8 mouse cellular contexts compared by ENCODE assay signal in the genomic region with DNA sequence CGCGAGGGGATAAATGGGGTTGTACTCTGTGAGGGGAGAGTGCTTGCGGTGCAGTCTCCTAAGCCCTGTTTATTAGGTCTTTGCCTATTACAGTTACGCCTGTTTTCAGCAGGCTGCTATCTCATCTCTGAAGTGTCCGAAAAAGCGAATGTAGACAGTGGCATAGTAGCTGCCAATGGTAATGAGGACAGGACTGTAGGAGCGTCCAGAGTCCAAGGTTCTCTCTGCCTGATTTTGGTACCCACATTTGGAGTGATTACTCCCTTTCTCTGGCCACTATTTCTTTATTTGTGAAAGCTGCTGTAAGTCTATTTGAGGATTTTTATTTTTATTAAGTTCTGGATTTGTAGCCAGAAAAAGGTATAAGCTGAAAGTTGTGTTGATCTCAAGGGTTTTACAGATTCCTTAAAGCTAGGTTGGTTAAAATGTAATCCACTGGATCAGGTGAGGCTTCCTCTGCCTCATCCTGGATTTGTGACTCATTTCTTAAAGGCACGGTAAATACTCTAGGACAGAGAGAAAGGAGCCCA. TPM values are rescaled to one million over a fixed set of nuclear protein-coding genes. Genes with fewer than 3 reads are reported as not detected.
A peak's percentile ranks its signal among the peaks of the same experiment; 100 is the strongest.
DNase-seq lines count a peak whose midpoint lies in the region; ATAC-seq and TF ChIP-seq lines count a peak whose summit lies in the region.

Gene Psmd5, minus strand, starts transcription at position 153 of the 530 bp plus-strand sequence.

- no peaks in the 10 kb centered on the region for H3K9me3 ChIP-seq in MEL (replicated peaks; ENCODE audit: insufficient read depth, low read length)
- no peaks in the 10 kb centered on the region for H3K9me3 ChIP-seq in forebrain, embryonic 14.5 days (replicated peaks; ENCODE audit: control insufficient read depth, low read length)
- no peaks in the 10 kb centered on the region for H3K9me3 ChIP-seq in hindbrain, embryonic 13.5 days

- TF ChIP-seq CTCF in C2C12 (IDR thresholded peaks at IDR 0.05; ENCODE audit: control insufficient read depth, insufficient read depth, insufficient read length) (no peak), MEL (IDR thresholded peaks at IDR 0.05 in 2 of 3, conservative IDR thresholded peaks at IDR 0.05 in 1 of 3; ENCODE audit: control insufficient read depth in 1 of 3, insufficient read depth in 1 of 3, low read depth in 2 of 3, low read length in 3 of 3, poor library complexity in 1 of 3, severe bottlenecking in 1 of 3) (no peak)

- intact Hi-C loops in left cerebral cortex, postnatal 36 days (cut with DNase I): no loop called here

- no peak for ATAC-seq in forebrain, embryonic 14.5 days
- no peak for ATAC-seq in hindbrain, embryonic 13.5 days (ENCODE audit: low FRiP score)

- H3K4me1 ChIP-seq in MEL (ENCODE audit: control insufficient read depth in 1 of 2, insufficient read depth in 2 of 2, low read length in 2 of 2): peaks cover 5 to 8% of the 10 kb centered on the region in 2 experiments; a peak in 3 of 4 replicates
- H3K4me1 ChIP-seq in forebrain, embryonic 14.5 days (ENCODE audit: control insufficient read depth, insufficient read depth, low read length): peaks cover 4% of the 10 kb centered on the region; the same call in 1 of the 2 replicates
- H3K4me1 ChIP-seq in hindbrain, embryonic 13.5 days (replicated peaks): peaks cover 13% of the 10 kb centered on the region

- TF ChIP-seq POLR2A in MEL (IDR thresholded peaks at IDR 0.05; ENCODE audit: control insufficient read depth in 1 of 2, insufficient read depth in 1 of 2, low read depth in 1 of 2, low read length in 2 of 2, poor library complexity in 1 of 2): no peak

- peaks cover 18% of the 10 kb centered on the region for H3K79me2 ChIP-seq in C2C12 (ENCODE audit: control insufficient read depth, insufficient read depth)
- peaks cover 13% of the 10 kb centered on the region for H3K79me2 ChIP-seq in MEL (ENCODE audit: control insufficient read depth, insufficient read depth, low read length, poor library complexity)

- DNase-seq in MEL (ENCODE audit: low read depth, low spot score): no peak
- DNase-seq in forebrain, embryonic 14.5 days (ENCODE audit: low spot score): no peak
- DNase-seq in left cerebral cortex, postnatal 36 days (ENCODE audit: low spot score in 2 of 2): no peak
- peak; percentile 24 for DNase-seq in neural tube, embryonic 10.5 days (ENCODE audit: extremely low spot score, low spot score)
- no peak for DNase-seq in ovary, postnatal 14 days (ENCODE audit: low spot score)
- no peak for DNase-seq in cerebellum, postnatal 25 days

- H3K27me3 ChIP-seq in C2C12 (ENCODE audit: control insufficient read depth, insufficient read depth, insufficient read length): peaks cover 37% of the 10 kb centered on the region
- no peaks in the 10 kb centered on the region for H3K27me3 ChIP-seq in MEL (ENCODE audit: control insufficient read depth in 1 of 2, insufficient read depth in 2 of 2, low read length in 2 of 2)
- H3K27me3 ChIP-seq in forebrain, embryonic 14.5 days (replicated peaks; ENCODE audit: control insufficient read depth, insufficient read depth, low read length): peaks cover 19% of the 10 kb centered on the region
- H3K27me3 ChIP-seq in hindbrain, embryonic 13.5 days: peaks cover 51% of the 10 kb centered on the region

- H3K36me3 ChIP-seq in C2C12 (ENCODE audit: control insufficient read depth, insufficient read depth) (no peaks in the 10 kb centered on the region), MEL (ENCODE audit: control insufficient read depth in 1 of 2, insufficient read depth in 2 of 2, low read length in 2 of 2) (peaks cover 0 to 4% of the 10 kb centered on the region in 2 experiments; a peak in 2 of 4 replicates)
- no peaks in the 10 kb centered on the region for H3K36me3 ChIP-seq in forebrain, embryonic 14.5 days (ENCODE audit: control insufficient read depth, insufficient read depth, low read length)
- H3K36me3 ChIP-seq in hindbrain, embryonic 13.5 days: no peaks in the 10 kb centered on the region

- no peak within 1 kb of the TSS for H3K27ac ChIP-seq in MEL (ENCODE audit: control insufficient read depth, low read depth, low read length)
- H3K27ac ChIP-seq in forebrain, embryonic 14.5 days (ENCODE audit: low read depth, low read length): no peak within 1 kb of the TSS
- H3K27ac ChIP-seq in hindbrain, embryonic 13.5 days: no peak within 1 kb of the TSS

- H3K4me3 ChIP-seq in C2C12 (ENCODE audit: insufficient read depth, poor library complexity, severe bottlenecking) (no peak within 1 kb of the TSS), MEL (ENCODE audit: control insufficient read depth in 1 of 2, insufficient read depth in 1 of 2, low read depth in 2 of 2, low read length in 2 of 2) (no peak within 1 kb of the TSS)
- no peak within 1 kb of the TSS for H3K4me3 ChIP-seq in forebrain, embryonic 14.5 days (ENCODE audit: low read depth, low read length)
- H3K4me3 ChIP-seq in hindbrain, embryonic 13.5 days: no peak within 1 kb of the TSS

- WGBS in forebrain, embryonic 14.5 days: 13% methylated on average over 8 of the region's 8 CpGs
- 12% methylated on average over 8 of the region's 8 CpGs for WGBS in hindbrain, embryonic 13.5 days

- no peak for TF ChIP-seq RAD21 in MEL (IDR thresholded peaks at IDR 0.05; ENCODE audit: low read depth, low read length)

- peaks cover 9% of the 10 kb centered on the region for H3K79me3 ChIP-seq in C2C12 (ENCODE audit: low read depth)

- no peak within 1 kb of the TSS for H3K4me2 ChIP-seq in forebrain, embryonic 14.5 days (ENCODE audit: low read length)
- H3K4me2 ChIP-seq in hindbrain, embryonic 13.5 days: peak within 1 kb of the TSS; percentile 16; the same call in 1 of the 2 replicates

- no peak for TF ChIP-seq EP300 in MEL (IDR thresholded peaks at IDR 0.05; ENCODE audit: low read depth in 1 of 2, low read length in 2 of 2)

- H3K9ac ChIP-seq in MEL (ENCODE audit: control insufficient read depth, low read depth, low read length, poor library complexity, severe bottlenecking): no peak within 1 kb of the TSS
- 0 out of 2 replicates have a peak within 1 kb of the TSS, but pooled peaks have one; percentile 4 for H3K9ac ChIP-seq in forebrain, embryonic 14.5 days (ENCODE audit: low read length)
- H3K9ac ChIP-seq in hindbrain, embryonic 13.5 days: peak within 1 kb of the TSS; percentile 19; the same call in 1 of the 2 replicates

- peak within 1 kb of the TSS; percentile 25 for H3ac ChIP-seq in C2C12 (ENCODE audit: control insufficient read depth, insufficient read length, low read depth)

TF ChIP-seq in C2C12, 6 proteins besides CTCF, POLR2A, EP300 and RAD21:
- TF ChIP-seq MAX (IDR thresholded peaks at IDR 0.05): no peak
- TF ChIP-seq USF1 (IDR thresholded peaks at IDR 0.05; ENCODE audit: low read depth): no peak
- TF ChIP-seq CEBPB (IDR thresholded peaks at IDR 0.05; ENCODE audit: low read depth): no peak
- TF ChIP-seq MYOG (IDR thresholded peaks at IDR 0.05; ENCODE audit: control insufficient read depth, extremely low read depth, insufficient read length): no peak
- TF ChIP-seq MYOD1 (IDR thresholded peaks at IDR 0.05; ENCODE audit: control insufficient read depth, insufficient read length, low read depth): no peak
- no peak for TF ChIP-seq FOSL1 (IDR thresholded peaks at IDR 0.05; ENCODE audit: insufficient read depth, low read length, poor library complexity, severe bottlenecking)
TF ChIP-seq in C2C12: peak in this region for 0.

TF ChIP-seq in MEL, 35 proteins besides CTCF, POLR2A, EP300 and RAD21:
- TF ChIP-seq POLR2AphosphoS2 (IDR thresholded peaks at IDR 0.05; ENCODE audit: low read length): no peak
- no peak for TF ChIP-seq SMC3 (IDR thresholded peaks at IDR 0.05; ENCODE audit: low read depth, low read length)
- TF ChIP-seq NELFE (IDR thresholded peaks at IDR 0.05; ENCODE audit: low read depth, low read length): no peak
- no peak for TF ChIP-seq JUND (IDR thresholded peaks at IDR 0.05; ENCODE audit: low read depth, low read length)
- no peak for TF ChIP-seq MAZ (IDR thresholded peaks at IDR 0.05; ENCODE audit: low read depth, low read length)
- TF ChIP-seq ZKSCAN1 (IDR thresholded peaks at IDR 0.05; ENCODE audit: low read depth, low read length): no peak
- TF ChIP-seq NRF1 (IDR thresholded peaks at IDR 0.05; ENCODE audit: insufficient read depth, low read depth, low read length, poor library complexity, severe bottlenecking): no peak
- no peak for TF ChIP-seq TCF12 (IDR thresholded peaks at IDR 0.05; ENCODE audit: low read depth, low read length)
- no peak for TF ChIP-seq MEF2A (IDR thresholded peaks at IDR 0.05; ENCODE audit: extremely low read depth, insufficient replicate concordance, low read depth, low read length, poor library complexity, severe bottlenecking)
- no peak for TF ChIP-seq ELF1 (IDR thresholded peaks at IDR 0.05; ENCODE audit: low read depth, low read length)
- no peak for TF ChIP-seq GATA1 (IDR thresholded peaks at IDR 0.05; ENCODE audit: low read depth, low read length)
- TF ChIP-seq TBP (IDR thresholded peaks at IDR 0.05; ENCODE audit: low read depth, low read length): no peak
- TF ChIP-seq USF1 (IDR thresholded peaks at IDR 0.05; ENCODE audit: low read depth, low read length): no peak
- no peak for TF ChIP-seq HCFC1 (IDR thresholded peaks at IDR 0.05; ENCODE audit: low read depth, low read length)
- TF ChIP-seq UBTF (IDR thresholded peaks at IDR 0.05; ENCODE audit: borderline replicate concordance, insufficient read depth, low read depth, low read length): no peak
- no peak for TF ChIP-seq MAFK (IDR thresholded peaks at IDR 0.05; ENCODE audit: borderline replicate concordance, low read depth, low read length)
- TF ChIP-seq CHD2 (IDR thresholded peaks at IDR 0.05; ENCODE audit: low read length): no peak
- no peak for TF ChIP-seq E2F4 (IDR thresholded peaks at IDR 0.05; ENCODE audit: borderline replicate concordance, low read depth, low read length)
TF ChIP-seq in MEL: peak in this region for 0.

RNA-seq across cellular contexts. Expression of gene Psmd5, which starts in this region (rescaled TPM):
- polyA plus RNA-seq in C2C12 (2012; fragmentation: generic; extraction: Trizol): 38.2 TPM
- total RNA-seq in MEL (2012; rRNA removed): 48.1 and 63.0 TPM in 2 replicates
- polyA plus RNA-seq in MEL (2012; ENCODE audit: insufficient read depth in 1 of 2, insufficient read length in 2 of 2, low read depth in 1 of 2, low replicate concordance in 2 of 2, missing spikeins in 1 of 2): 10 to 100 TPM in 1 of 2 experiments, not detected in 1; 70.3 TPM
- polyA plus RNA-seq in forebrain, embryonic 14.5 days (2014; fragmentation: Nextera tagmentation; extraction: Ambion mirVana): 120 and 129 TPM in 2 replicates
- 95.6 and 105 TPM in 2 replicates for polyA plus RNA-seq in hindbrain, embryonic 13.5 days (2015; fragmentation: Nextera tagmentation; extraction: Ambion mirVana)
- 10 to 100 TPM; 35.7 to 35.9 TPM for total RNA-seq in left cerebral cortex, postnatal 36 days (2021)
